Mouse (Mus musculus) T-cell, adult 2 months (primary cell): ENCODE data around the gene Cdc5l.

Source experiments
- DNase-seq: peaks from one replicate; pipeline ENCODE4 v3.0.0; 2022; ENCODE audit warnings: low spot score

Gene Cdc5l

DNA sequence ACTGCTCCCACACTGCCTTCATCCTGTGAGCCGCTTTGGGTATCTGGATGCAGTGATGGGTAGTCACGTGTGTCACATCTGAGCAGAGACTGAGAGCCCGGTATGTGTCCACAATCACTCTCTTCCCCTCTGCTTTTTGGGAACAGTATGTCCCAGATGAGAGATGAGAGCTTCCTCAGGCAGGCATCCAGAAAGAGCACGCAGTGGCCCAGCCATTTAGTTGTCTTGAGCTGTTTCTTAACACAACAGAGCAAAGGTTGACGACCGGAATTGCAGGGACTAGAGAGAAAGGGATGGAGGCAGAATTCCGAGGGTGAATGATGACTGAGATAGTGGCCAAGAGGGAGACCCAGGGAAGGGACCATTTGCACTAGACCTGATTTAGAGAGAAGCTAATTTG is 68.7 kb downstream of the Cdc5l start:
- DNase-seq, result no peak

DNA sequence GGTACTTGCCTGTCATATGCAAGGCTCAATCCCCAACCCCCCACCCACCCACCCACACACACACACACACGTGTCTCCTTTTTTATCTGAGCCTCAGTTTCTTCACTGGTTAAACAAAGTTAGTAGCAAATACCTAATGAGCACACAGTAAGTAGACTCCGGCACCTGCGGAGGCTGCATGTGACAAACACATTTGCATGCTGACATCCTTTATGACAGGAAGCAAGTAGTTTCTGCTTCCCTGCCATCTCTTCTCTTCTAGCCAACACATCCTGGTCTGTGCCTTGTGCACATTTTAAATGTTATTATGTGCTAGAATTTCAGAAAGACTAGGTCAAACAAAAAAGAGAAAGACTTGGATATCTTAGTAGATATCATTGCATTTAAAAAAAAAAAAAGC is 72.6 kb downstream of the Cdc5l start:
- DNase-seq, result no peak

DNA sequence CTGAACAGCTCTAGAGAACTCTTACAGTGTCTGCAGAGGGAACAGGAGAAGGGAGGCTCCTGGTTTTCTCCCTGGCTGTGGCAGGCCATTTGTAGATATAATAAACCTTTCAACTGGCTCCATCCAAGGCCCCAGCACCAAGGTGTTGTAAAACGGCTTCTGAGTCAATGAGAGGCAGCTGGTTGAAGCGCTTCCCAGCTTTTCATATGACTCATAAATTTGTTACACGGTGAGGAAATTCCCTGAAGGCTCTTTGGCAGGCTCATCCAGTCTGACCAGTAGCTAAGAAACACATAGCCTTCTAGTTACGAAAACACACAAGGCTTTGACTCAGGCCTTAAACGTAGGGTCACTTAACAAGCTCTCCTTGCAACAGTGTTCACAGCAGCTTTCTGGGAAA is 74.1 kb downstream of the Cdc5l start:
- DNase-seq, result no peak

DNA sequence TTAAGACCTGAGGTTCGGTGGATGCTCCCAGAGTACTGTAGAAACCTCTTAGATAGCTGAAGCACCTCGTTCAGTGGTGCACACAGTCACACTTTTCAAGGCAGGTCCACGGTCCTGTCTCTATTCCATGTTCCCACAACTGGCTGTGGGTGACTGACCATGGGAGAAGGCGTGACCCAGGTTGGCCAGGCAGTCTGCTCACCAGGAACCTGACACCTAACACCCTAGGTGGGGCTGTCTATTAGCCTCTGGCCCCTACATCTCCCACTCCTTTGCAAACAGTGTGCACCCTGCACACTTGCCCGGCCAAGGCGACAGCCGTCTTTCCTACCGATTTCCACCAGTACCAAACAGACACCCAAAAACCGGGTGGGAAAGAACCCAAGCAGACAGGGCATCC is 77.1 kb downstream of the Cdc5l start:
- no peak for DNase-seq

DNA sequence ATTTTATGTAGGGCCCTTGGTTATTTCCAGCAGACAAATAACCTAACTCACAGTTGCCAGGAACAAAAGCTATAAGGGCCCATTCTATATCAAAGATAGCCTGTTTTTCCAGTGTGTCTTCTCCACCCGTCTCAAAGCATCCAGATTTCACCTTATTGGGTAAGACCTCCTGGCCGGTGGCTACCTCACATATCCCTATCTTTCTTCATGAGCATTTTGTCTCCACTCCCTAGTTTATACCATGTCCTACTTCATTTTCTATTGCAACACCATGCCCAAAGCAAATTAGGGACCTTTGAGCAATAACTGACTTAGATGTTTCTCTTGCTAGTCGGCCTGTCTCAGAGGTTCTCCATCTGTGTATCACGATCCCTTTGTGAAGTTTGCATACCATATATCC is 85.6 kb downstream of the Cdc5l start:
- DNase-seq, result no peak
